Mouse (Mus musculus) left cerebral cortex, postnatal 14 days (tissue): Measurements from ENCODE around the gene Als2cr12. TPM values are rescaled to one million over a fixed set of nuclear protein-coding genes. Genes with fewer than 3 reads are reported as not detected.
"Not testable (repeated sequence)": the region's sequence is repeated elsewhere in the genome, so short reads cannot be mapped to it uniquely, and the experiment has no call there.

ENCODE experiments used
- DNase-seq, 2 experiments: peaks; one replicate each; pipeline ENCODE4 v3.0.0; 2021 to 2022; ENCODE audit warnings: low spot score in 2 of 2, mixed read lengths in 1 of 2
- intact Hi-C: fragments of 180-260 bp; cut with DNase I; formaldehyde crosslinking; loops from one replicate; pipeline ENCODE4 v1.15.1; 2025
- total RNA-seq, 2 experiments: library from RNA; stranded (reverse); gene quantifications; 2 replicates each; pipeline ENCODE4 v1.2.3; 2021

Als2cr12 gene
- total RNA-seq, 2 experiments from 2014 or later, result not detected

GRCm38 (mm10) chr1:58722115-58722938, 26.5 kb upstream of the Als2cr12 start:
- intact Hi-C loops, result no loop called here
- no peak for DNase-seq

- intact Hi-C loops, result no loop called here
- DNase-seq, result no peak
These were observed 25.2 kb upstream of the Als2cr12 start for GRCm38 (mm10) chr1:58720988-58721387.

- intact Hi-C loops, result no loop called here
- no peak for DNase-seq
These were observed 24.3 kb upstream of the Als2cr12 start for GRCm38 (mm10) chr1:58720090-58720489.

- no peak for DNase-seq
- intact Hi-C loops, result no loop called here
These were observed 23.7 kb upstream of the Als2cr12 start for GRCm38 (mm10) chr1:58719356-58719945.

DNA sequence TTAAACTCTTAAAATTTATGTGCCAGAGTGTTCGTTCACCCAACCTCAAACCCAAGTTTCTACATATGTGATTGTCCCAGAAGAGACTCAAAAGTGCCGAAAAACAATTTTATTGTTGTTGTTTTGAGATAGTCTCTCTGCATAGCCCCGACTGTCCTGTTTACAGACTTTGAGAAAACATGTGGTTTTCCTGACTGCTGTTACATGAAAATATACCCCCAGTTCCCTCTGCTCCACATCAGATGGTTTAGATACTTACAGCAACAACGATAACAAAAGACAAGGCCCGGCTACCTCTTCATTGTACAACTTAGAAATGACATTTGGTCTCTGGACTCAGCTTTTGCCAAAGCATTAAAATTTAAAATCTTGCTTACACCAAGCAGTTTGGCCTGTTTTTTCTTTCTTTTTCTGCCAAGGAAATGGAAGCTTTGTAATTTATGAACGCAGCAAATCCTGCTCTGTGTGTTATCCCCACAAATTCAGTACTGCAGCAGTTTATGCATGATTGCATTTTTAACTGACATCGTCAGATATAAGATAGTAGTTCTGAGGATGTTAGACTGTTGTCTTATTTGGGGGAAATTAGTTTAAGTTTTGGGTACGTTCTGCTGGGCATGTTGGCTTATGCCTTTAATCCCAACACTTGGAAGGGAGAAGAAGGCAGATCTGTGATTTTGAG, 21.9 kb upstream of the Als2cr12 start:
- no peak for DNase-seq
- intact Hi-C loops, result no loop called here

- no peak for DNase-seq
- intact Hi-C loops, result no loop called here
These were observed 21.1 kb upstream of the Als2cr12 start for GRCm38 (mm10) chr1:58716883-58717220.

DNA sequence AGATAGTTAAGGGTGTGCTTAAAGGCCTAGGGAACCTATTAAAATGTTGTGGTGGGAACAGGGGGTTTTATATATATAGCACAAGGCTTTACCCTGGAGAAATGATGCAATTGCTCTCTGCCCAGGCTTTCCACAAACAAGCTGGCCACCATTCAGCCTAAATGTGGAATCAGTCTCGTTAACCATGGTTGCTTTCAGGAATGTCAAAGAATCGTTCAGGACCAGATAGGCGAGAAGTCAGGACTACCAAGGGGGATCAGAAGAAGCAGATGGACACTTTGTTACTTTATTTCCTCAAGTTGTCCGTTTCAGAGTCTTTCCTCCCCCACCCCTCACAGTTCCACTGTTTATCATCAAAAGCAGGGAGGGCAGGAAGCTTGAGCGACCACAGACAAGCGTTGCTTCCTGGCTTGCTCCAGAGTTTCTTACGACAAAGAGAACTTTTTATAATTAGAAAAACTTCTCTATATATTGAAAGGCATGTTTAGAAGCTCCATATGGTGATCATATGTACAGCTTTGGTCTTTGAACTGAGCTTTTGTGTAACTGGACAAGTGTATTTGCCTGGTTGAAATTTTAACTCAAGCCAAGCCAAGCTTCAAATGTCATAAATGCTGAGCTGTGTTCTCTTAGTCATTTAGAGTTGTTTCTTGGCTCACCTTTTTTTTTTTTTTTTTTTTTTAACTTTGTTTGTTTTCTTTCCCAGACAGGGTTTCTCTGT, 20.5 kb upstream of the Als2cr12 start:
- DNase-seq, result no peak
- intact Hi-C loops, result no loop called here

- intact Hi-C loops, result no loop called here
These were observed 19.7 kb upstream of the Als2cr12 start for GRCm38 (mm10) chr1:58715536-58715935.

GRCm38 (mm10) chr1:58714361-58714760, 18.6 kb upstream of the Als2cr12 start:
- DNase-seq, result no peak
- intact Hi-C loops, result no loop called here

More at GRCm38 (mm10) chr1:58715536-58715935, 19.7 kb upstream of the Als2cr12 start:
- DNase-seq, result no peak

DNA sequence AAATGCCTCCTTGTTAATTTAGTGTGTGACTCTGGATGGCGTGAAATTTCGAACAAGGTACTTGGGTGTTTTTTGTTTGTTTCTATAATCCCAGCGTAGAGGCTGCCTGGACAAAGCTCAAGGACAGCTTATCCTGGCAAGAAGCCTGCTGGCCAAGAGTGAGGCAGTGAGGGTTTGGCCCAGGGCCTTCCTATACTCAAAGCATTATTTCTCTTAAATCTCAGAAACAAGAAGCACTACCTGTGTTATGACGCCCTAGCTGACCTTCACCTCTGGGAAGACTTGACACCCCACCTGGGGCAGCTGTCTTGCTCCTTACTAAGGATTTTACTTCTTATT, 18.1 kb upstream of the Als2cr12 start:
- DNase-seq, result peak in 1 of 2 experiments; percentile 49
- intact Hi-C loops, result loop anchor here (2.0 kb wide), 1 partner anchor 23 kb away; no protein-coding TSS in a partner anchor

- intact Hi-C loops, result loop anchor here (2.0 kb wide), 1 partner anchor 24 kb away; no protein-coding TSS in a partner anchor
- DNase-seq, result peak; percentile 37 to 57
These were observed 17.5 kb upstream of the Als2cr12 start for GRCm38 (mm10) chr1:58713081-58713892.

DNA sequence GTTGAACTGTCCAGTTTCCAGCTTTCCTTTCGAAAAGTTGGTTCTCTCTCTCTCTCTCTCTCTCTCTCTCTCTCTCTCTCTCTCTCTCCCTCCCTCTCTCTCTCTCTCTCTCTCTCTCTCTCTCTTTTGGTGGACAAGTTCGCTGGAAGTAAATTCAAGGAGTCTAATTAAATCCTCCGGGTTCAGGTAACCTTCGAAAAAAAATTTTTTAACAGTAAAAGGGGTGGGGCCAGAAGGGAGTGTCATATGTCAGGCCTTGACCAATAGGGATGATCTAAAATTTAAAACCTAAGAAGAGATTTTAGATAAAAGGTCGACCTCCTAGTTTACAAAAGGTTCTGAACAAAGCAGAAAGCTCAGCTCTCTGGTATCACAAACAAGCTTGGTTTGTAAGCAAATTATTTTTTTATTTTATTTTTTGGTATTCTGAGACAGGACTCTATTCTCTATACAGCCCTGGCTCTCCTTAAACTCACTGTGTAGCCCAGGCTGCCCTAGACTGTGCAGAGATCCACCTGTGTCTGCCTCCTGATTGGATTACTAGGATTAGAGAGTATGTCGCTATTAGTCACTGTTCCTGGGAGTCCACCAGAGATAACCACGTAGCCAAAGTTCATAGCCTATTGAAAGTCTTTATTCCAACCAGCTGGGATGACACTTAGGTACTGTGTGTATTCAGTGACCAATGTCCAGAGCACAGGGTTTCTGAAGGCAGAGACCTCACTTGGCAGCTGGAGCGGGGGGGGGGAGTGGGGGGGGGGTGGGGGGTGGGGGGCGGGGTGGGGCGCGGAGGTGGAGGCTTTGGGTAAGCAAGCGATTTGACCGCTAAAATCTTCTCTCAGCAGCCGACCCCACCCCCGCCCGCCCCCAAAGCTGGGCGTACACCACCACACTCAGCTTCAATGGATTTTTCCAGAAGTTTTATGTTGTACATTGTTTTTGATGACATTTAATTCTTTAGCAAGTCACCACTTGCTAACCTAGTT, 16.6 kb upstream of the Als2cr12 start:
- intact Hi-C loops, result loop anchor here (2.0 kb wide), 1 partner anchor 24 kb away; no protein-coding TSS in a partner anchor

GRCm38 (mm10) chr1:58711365-58712016, 15.7 kb upstream of the Als2cr12 start, which contains the start of gene Cflar:
Gene Cflar, plus strand, starts transcription at chr1:58711508.
- DNase-seq, result peak; percentile 38 to 48
- intact Hi-C loops, result loop anchor here (2.0 kb wide), 1 partner anchor 25 kb away; no protein-coding TSS in a partner anchor

More for the DNA sequence above, 16.6 kb upstream of the Als2cr12 start:
- DNase-seq, result peak in 1 of 2 experiments; percentile 58

GRCm38 (mm10) chr1:58710711-58711364, 15.0 kb upstream of the Als2cr12 start:
- intact Hi-C loops, result no loop called here
- DNase-seq, result no peak

GRCm38 (mm10) chr1:58710043-58710442, 14.3 kb upstream of the Als2cr12 start:
- DNase-seq, intact Hi-C loops: not testable (repeated sequence)

- DNase-seq, intact Hi-C loops: not testable (repeated sequence)
These were observed 4.9 kb upstream of the Als2cr12 start for GRCm38 (mm10) chr1:58700580-58701162.
